Mouse (Mus musculus): ENCODE data around the gene Ap1ar. TPM values are rescaled to one million over a fixed set of nuclear protein-coding genes. Genes with fewer than 3 reads are reported as not detected.

Ap1ar gene
- polyA plus RNA-seq, 1 experiment from 2014 or later, result 97.9 TPM

DNA sequence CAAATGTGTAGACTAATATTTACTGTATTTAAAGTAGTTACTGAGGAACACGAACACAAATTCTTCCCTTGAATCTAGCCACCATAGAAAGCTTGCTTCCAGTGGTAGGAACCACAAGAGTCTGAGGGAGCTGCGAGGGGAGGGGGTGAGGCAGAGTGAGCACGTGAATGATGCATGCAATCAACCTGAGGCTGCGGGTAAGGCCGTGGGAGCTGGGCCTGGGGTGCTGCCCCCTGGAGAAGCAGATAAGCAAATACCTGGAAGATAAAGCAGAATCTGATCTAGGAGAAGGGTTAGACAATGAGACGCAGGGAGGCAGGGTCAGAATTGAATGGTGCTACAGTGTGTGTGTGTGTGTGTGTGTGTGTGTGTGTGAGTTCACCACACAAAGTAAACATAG, 6.2 kb downstream of the Ap1ar start:
- no peak for ATAC-seq (ENCODE audit: low read depth)
- Histone ChIP-seq H3K4me2 (ENCODE audit: low read depth, low read length) (no peak overlapping the region), H3K27ac (ENCODE audit: low read depth, low read length) (no peak overlapping the region), H3K27me3 (ENCODE audit: control insufficient read depth, insufficient read depth, low read length) (no peaks in the 10 kb centered on the region), H3K4me3 (ENCODE audit: low read depth, low read length) (no peak overlapping the region), H3K36me3 (ENCODE audit: control insufficient read depth, insufficient read depth, low read length) (no peaks in the 10 kb centered on the region), H3K4me1 (ENCODE audit: control insufficient read depth, insufficient read depth, low read length) (peaks cover 9% of the 10 kb centered on the region; the same call in 1 of the 2 replicates), H3K9ac (replicated peaks; ENCODE audit: low read depth, low read length) (no peak overlapping the region), H3K9me3 (ENCODE audit: control insufficient read depth, low read length) (no peaks in the 10 kb centered on the region)
- WGBS, result 44% methylated on average over 6 of the region's 6 CpGs

GRCm38 (mm10) chr3:127830183-127830582, 7.1 kb downstream of the Ap1ar start:
- peaks cover under 1% of the 10 kb centered on the region; the same call in 1 of the 2 replicates for H3K4me1 ChIP-seq (ENCODE audit: control insufficient read depth, insufficient read depth, low read length)
- no peaks in the 10 kb centered on the region for H3K27me3 ChIP-seq (ENCODE audit: control insufficient read depth, insufficient read depth, low read length)
- H3K9ac ChIP-seq (replicated peaks; ENCODE audit: low read depth, low read length), result no peak overlapping the region
- no peak overlapping the region for H3K4me3 ChIP-seq (ENCODE audit: low read depth, low read length)
- H3K9me3 ChIP-seq (ENCODE audit: control insufficient read depth, low read length), result no peaks in the 10 kb centered on the region
- H3K36me3 ChIP-seq (ENCODE audit: control insufficient read depth, insufficient read depth, low read length), result no peaks in the 10 kb centered on the region
- no peak overlapping the region for H3K4me2 ChIP-seq (ENCODE audit: low read depth, low read length)
- no peak for ATAC-seq (ENCODE audit: low read depth)
- 43% methylated on average over 10 of the region's 10 CpGs for WGBS
- no peak overlapping the region for H3K27ac ChIP-seq (ENCODE audit: low read depth, low read length)

GRCm38 (mm10) chr3:127827123-127827522, 10.2 kb downstream of the Ap1ar start:
- Histone ChIP-seq H3K4me1 (ENCODE audit: control insufficient read depth, insufficient read depth, low read length) (no peaks in the 10 kb centered on the region), H3K27ac (ENCODE audit: low read depth, low read length) (no peak overlapping the region), H3K36me3 (ENCODE audit: control insufficient read depth, insufficient read depth, low read length) (0 out of 2 replicates have a peak, but pooled peaks cover 2% of the 10 kb centered on the region), H3K4me3 (ENCODE audit: low read depth, low read length) (no peak overlapping the region), H3K9ac (replicated peaks; ENCODE audit: low read depth, low read length) (no peak overlapping the region), H3K27me3 (ENCODE audit: control insufficient read depth, insufficient read depth, low read length) (no peaks in the 10 kb centered on the region), H3K4me2 (ENCODE audit: low read depth, low read length) (no peak overlapping the region), H3K9me3 (ENCODE audit: control insufficient read depth, low read length) (no peaks in the 10 kb centered on the region)
- 42% methylated on average over 7 of the region's 7 CpGs for whole genome bisulfite sequencing
- ATAC-seq (ENCODE audit: low read depth), result peak; percentile 43; the same call in 1 of the 2 replicates

- Histone ChIP-seq H3K27me3 (ENCODE audit: control insufficient read depth, insufficient read depth, low read length) (no peaks in the 10 kb centered on the region), H3K9me3 (ENCODE audit: control insufficient read depth, low read length) (no peaks in the 10 kb centered on the region), H3K9ac (replicated peaks; ENCODE audit: low read depth, low read length) (no peak overlapping the region), H3K4me3 (ENCODE audit: low read depth, low read length) (no peak overlapping the region), H3K27ac (ENCODE audit: low read depth, low read length) (no peak overlapping the region; the same call in 1 of the 2 replicates), H3K4me1 (ENCODE audit: control insufficient read depth, insufficient read depth, low read length) (no peaks in the 10 kb centered on the region), H3K36me3 (ENCODE audit: control insufficient read depth, insufficient read depth, low read length) (peaks cover 4% of the 10 kb centered on the region; the same call in 1 of the 2 replicates), H3K4me2 (ENCODE audit: low read depth, low read length) (no peak overlapping the region)
- peak; percentile 54; the same call in 1 of the 2 replicates for ATAC-seq (ENCODE audit: low read depth)
- 45% methylated on average over 7 of the region's 7 CpGs for WGBS
Measured at GRCm38 (mm10) chr3:127826503-127826902, 10.8 kb downstream of the Ap1ar start.

GRCm38 (mm10) chr3:127823886-127824863, 13.1 kb downstream of the Ap1ar start:
- no peak for ATAC-seq (ENCODE audit: low read depth)
- Histone ChIP-seq H3K4me3 (ENCODE audit: low read depth, low read length) (no peak overlapping the region), H3K27me3 (ENCODE audit: control insufficient read depth, insufficient read depth, low read length) (no peaks in the 10 kb centered on the region), H3K9me3 (ENCODE audit: control insufficient read depth, low read length) (no peaks in the 10 kb centered on the region), H3K4me1 (ENCODE audit: control insufficient read depth, insufficient read depth, low read length) (no peaks in the 10 kb centered on the region), H3K9ac (replicated peaks; ENCODE audit: low read depth, low read length) (no peak overlapping the region), H3K4me2 (ENCODE audit: low read depth, low read length) (no peak overlapping the region), H3K36me3 (ENCODE audit: control insufficient read depth, insufficient read depth, low read length) (peaks cover 9% of the 10 kb centered on the region; the same call in 1 of the 2 replicates), H3K27ac (ENCODE audit: low read depth, low read length) (no peak overlapping the region)
- 64% methylated on average over 17 of the region's 17 CpGs for WGBS

- WGBS, result 87% methylated on average over 5 of the region's 5 CpGs
- no peak for ATAC-seq (ENCODE audit: low read depth)
- no peak overlapping the region for H3K9ac ChIP-seq (replicated peaks; ENCODE audit: low read depth, low read length)
Measured at GRCm38 (mm10) chr3:127821209-127821608, 16.1 kb downstream of the Ap1ar start.

DNA sequence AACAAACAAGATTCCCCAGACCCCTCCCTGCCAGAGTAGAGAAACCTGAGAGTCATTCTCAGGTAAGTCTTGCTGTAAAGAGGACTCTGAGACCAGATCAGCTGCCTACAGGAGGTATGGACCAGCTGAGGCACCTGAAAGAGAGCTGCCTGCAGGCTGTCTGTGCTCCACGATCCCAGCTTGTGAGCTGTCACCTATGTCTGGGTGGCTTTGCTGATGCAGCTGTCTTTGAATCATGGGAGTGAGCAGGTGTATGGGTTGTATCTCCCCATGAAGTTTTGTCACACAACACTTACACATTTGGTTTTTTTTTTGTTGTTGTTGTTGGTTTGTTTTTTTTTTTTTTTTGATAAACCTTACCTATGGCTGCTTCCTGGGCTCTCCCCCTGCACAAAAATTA, 16.9 kb downstream of the Ap1ar start:
- H3K4me2 ChIP-seq (ENCODE audit: low read depth, low read length), result no peak overlapping the region
- no peak for ATAC-seq (ENCODE audit: low read depth)
- H3K4me3 ChIP-seq (ENCODE audit: low read depth, low read length), result no peak overlapping the region
- H3K9ac ChIP-seq (replicated peaks; ENCODE audit: low read depth, low read length), result no peak overlapping the region
- H3K27ac ChIP-seq (ENCODE audit: low read depth, low read length), result no peak overlapping the region
- H3K36me3 ChIP-seq (ENCODE audit: control insufficient read depth, insufficient read depth, low read length), result peaks cover 11% of the 10 kb centered on the region; the same call in 1 of the 2 replicates
- WGBS, result 83% methylated on average over 1 of the region's 1 CpGs
- no peaks in the 10 kb centered on the region for H3K4me1 ChIP-seq (ENCODE audit: control insufficient read depth, insufficient read depth, low read length)
- no peaks in the 10 kb centered on the region for H3K9me3 ChIP-seq (ENCODE audit: control insufficient read depth, low read length)
- H3K27me3 ChIP-seq (ENCODE audit: control insufficient read depth, insufficient read depth, low read length), result no peaks in the 10 kb centered on the region

More at GRCm38 (mm10) chr3:127821209-127821608, 16.1 kb downstream of the Ap1ar start:
- Histone ChIP-seq H3K4me1 (ENCODE audit: control insufficient read depth, insufficient read depth, low read length) (no peaks in the 10 kb centered on the region), H3K4me3 (ENCODE audit: low read depth, low read length) (no peak overlapping the region), H3K9me3 (ENCODE audit: control insufficient read depth, low read length) (no peaks in the 10 kb centered on the region), H3K4me2 (ENCODE audit: low read depth, low read length) (no peak overlapping the region), H3K36me3 (ENCODE audit: control insufficient read depth, insufficient read depth, low read length) (peaks cover 9% of the 10 kb centered on the region; the same call in 1 of the 2 replicates), H3K27me3 (ENCODE audit: control insufficient read depth, insufficient read depth, low read length) (no peaks in the 10 kb centered on the region), H3K27ac (ENCODE audit: low read depth, low read length) (no peak overlapping the region)

- no peak overlapping the region for H3K4me2 ChIP-seq (ENCODE audit: low read depth, low read length)
- H3K36me3 ChIP-seq (ENCODE audit: control insufficient read depth, insufficient read depth, low read length), result peaks cover 13% of the 10 kb centered on the region; the same call in 1 of the 2 replicates
- H3K4me1 ChIP-seq (ENCODE audit: control insufficient read depth, insufficient read depth, low read length), result no peaks in the 10 kb centered on the region
- H3K9me3 ChIP-seq (ENCODE audit: control insufficient read depth, low read length), result no peaks in the 10 kb centered on the region
- no peak overlapping the region for H3K4me3 ChIP-seq (ENCODE audit: low read depth, low read length)
- peak; percentile 17; the same call in 1 of the 2 replicates for ATAC-seq (ENCODE audit: low read depth)
- H3K27ac ChIP-seq (ENCODE audit: low read depth, low read length), result no peak overlapping the region
- H3K9ac ChIP-seq (replicated peaks; ENCODE audit: low read depth, low read length), result no peak overlapping the region
- H3K27me3 ChIP-seq (ENCODE audit: control insufficient read depth, insufficient read depth, low read length), result no peaks in the 10 kb centered on the region
- 62% methylated on average over 11 of the region's 11 CpGs for WGBS
Measured at GRCm38 (mm10) chr3:127818694-127819663, 18.3 kb downstream of the Ap1ar start.
